Mouse (Mus musculus) midbrain, embryonic 14.5 days (tissue): ENCODE data around the gene Ngfr. TPM values are rescaled to one million over a fixed set of nuclear protein-coding genes. Genes with fewer than 3 reads are reported as not detected.

Experiments used
- ATAC-seq: fragments of 200-750 bp; cut with Nextera tagmentation; 2 replicates; pipeline ENCODE4 v1.8.0; 2017; ENCODE audit warnings: moderate number of reproducible peaks, moderate library complexity; ENCODE audit not compliant: low FRiP score, low TSS enrichment
- DNase-seq: peaks from one replicate; pipeline ENCODE4 v3.0.0-alpha.2; 2015
- H3K27ac ChIP-seq: fragments of 300-500 bp; sonication (generic); replicated peaks from 2 replicates; pipeline ENCODE4 v1.5.1; 2014; ENCODE audit warnings: mild to moderate bottlenecking, low read depth, low read length, moderate library complexity
- H3K27me3 ChIP-seq: fragments of 300-500 bp; sonication (generic); 2 replicates; pipeline ENCODE4 v1.6.1; 2014; ENCODE audit warnings: low read length, control low read depth, mixed read lengths; ENCODE audit not compliant: control insufficient read depth, insufficient read depth
- H3K36me3 ChIP-seq: fragments of 300-500 bp; sonication (generic); 2 replicates; pipeline ENCODE4 v1.6.1; 2014; ENCODE audit warnings: low read length, control low read depth; ENCODE audit not compliant: control insufficient read depth, insufficient read depth
- H3K4me1 ChIP-seq: fragments of 300-500 bp; sonication (generic); 2 replicates; pipeline ENCODE4 v1.6.1; 2014; ENCODE audit warnings: mild to moderate bottlenecking, antibody characterized with exemption, low read length, control low read depth; ENCODE audit not compliant: control insufficient read depth, insufficient read depth
- H3K4me2 ChIP-seq: fragments of 300-500 bp; sonication (generic); 2 replicates; pipeline ENCODE4 v1.6.1; 2014; ENCODE audit warnings: mild to moderate bottlenecking, low read length, moderate library complexity
- H3K4me3 ChIP-seq: fragments of 300-500 bp; sonication (generic); replicated peaks from 2 replicates; pipeline ENCODE4 v1.5.1; 2014; ENCODE audit warnings: low read depth, low read length
- H3K9ac ChIP-seq: fragments of 300-500 bp; sonication (generic); replicated peaks from 2 replicates; pipeline ENCODE4 v1.6.1; 2014; ENCODE audit warnings: mild to moderate bottlenecking, low read length, moderate library complexity
- H3K9me3 ChIP-seq: fragments of 300-500 bp; sonication (generic); 2 replicates; pipeline ENCODE4 v1.6.1; 2016; ENCODE audit warnings: low read length, control low read depth, mixed read lengths; ENCODE audit not compliant: control insufficient read depth
- WGBS: fragments of 180-500 bp; shearing (Covaris S2); extraction: QIAGEN DNeasy Blood & Tissue Kit; methylation state at CpG from one replicate; pipeline ENCODE4 v1.1.7; 2014; 5-methylcytosine and 5-hydroxymethylcytosine counted together
- polyA plus RNA-seq: library from polyadenylated mRNA; unstranded; fragments of >200 nt; fragmentation: Nextera tagmentation; extraction: Ambion mirVana; gene quantifications from 2 replicates; pipeline ENCODE4 v1.2.1, GENCODE M21; 2014

The Ngfr gene
- polyA plus RNA-seq, 1 experiment from 2014 or later: 13.7 TPM

GRCm38 (mm10) chr11:95550301-95551021, 37.1 kb downstream of the Ngfr start:
- WGBS: 85% methylated on average over 12 of the region's 12 CpGs
- Histone ChIP-seq H3K9me3 (0 out of 2 replicates have a peak, but pooled peaks cover 7% of the 10 kb centered on the region), H3K9ac (no peak overlapping the region), H3K4me3 (no peak overlapping the region), H3K27me3 (no peaks in the 10 kb centered on the region), H3K36me3 (no peaks in the 10 kb centered on the region), H3K4me1 (no peaks in the 10 kb centered on the region), H3K4me2 (no peak overlapping the region), H3K27ac (no peak overlapping the region)
- no peak for DNase-seq
- no peak for ATAC-seq

- no peaks in the 10 kb centered on the region for H3K9me3 ChIP-seq
- no peak overlapping the region for H3K4me2 ChIP-seq
- H3K4me3 ChIP-seq: no peak overlapping the region
- WGBS: 66% methylated on average over 10 of the region's 10 CpGs
- H3K27ac ChIP-seq: no peak overlapping the region
- ATAC-seq (no peak), DNase-seq (no peak)
- no peaks in the 10 kb centered on the region for H3K36me3 ChIP-seq
- no peak overlapping the region for H3K9ac ChIP-seq
- H3K4me1 ChIP-seq: no peaks in the 10 kb centered on the region
- no peaks in the 10 kb centered on the region for H3K27me3 ChIP-seq
These were observed 41.3 kb downstream of the Ngfr start for GRCm38 (mm10) chr11:95546021-95546782.

GRCm38 (mm10) chr11:95544546-95545327, 42.8 kb downstream of the Ngfr start:
- Histone ChIP-seq H3K36me3 (no peaks in the 10 kb centered on the region), H3K27ac (no peak overlapping the region), H3K4me3 (no peak overlapping the region), H3K27me3 (no peaks in the 10 kb centered on the region), H3K4me2 (no peak overlapping the region), H3K9ac (no peak overlapping the region), H3K4me1 (no peaks in the 10 kb centered on the region), H3K9me3 (no peaks in the 10 kb centered on the region)
- 92% methylated on average over 8 of the region's 8 CpGs for WGBS
- DNase-seq (no peak), ATAC-seq (no peak)

GRCm38 (mm10) chr11:95540637-95541385, 46.7 kb downstream of the Ngfr start:
- WGBS: 37% methylated on average over 18 of the region's 18 CpGs
- DNase-seq (no peak), ATAC-seq (no peak)
- Histone ChIP-seq H3K36me3 (no peaks in the 10 kb centered on the region), H3K4me1 (no peaks in the 10 kb centered on the region), H3K9ac (no peak overlapping the region), H3K4me3 (no peak overlapping the region), H3K9me3 (no peaks in the 10 kb centered on the region), H3K4me2 (peak overlapping the region; percentile 11; the same call in 1 of the 2 replicates), H3K27me3 (no peaks in the 10 kb centered on the region), H3K27ac (no peak overlapping the region)

- peak overlapping the region; percentile 32; the same call in 1 of the 2 replicates for H3K27ac ChIP-seq
- no peaks in the 10 kb centered on the region for H3K9me3 ChIP-seq
- H3K27me3 ChIP-seq: no peaks in the 10 kb centered on the region
- no peak for DNase-seq
- H3K36me3 ChIP-seq: no peaks in the 10 kb centered on the region
- no peak for ATAC-seq
- no peak overlapping the region for H3K4me2 ChIP-seq
- H3K4me3 ChIP-seq: no peak overlapping the region
- no peak overlapping the region for H3K9ac ChIP-seq
- H3K4me1 ChIP-seq: peaks cover 3% of the 10 kb centered on the region; the same call in 1 of the 2 replicates
- 68% methylated on average over 15 of the region's 15 CpGs for WGBS
These were observed 49.0 kb downstream of the Ngfr start for GRCm38 (mm10) chr11:95538378-95539104.

- H3K4me1 ChIP-seq: peaks cover 3% of the 10 kb centered on the region; the same call in 1 of the 2 replicates
- H3K9me3 ChIP-seq: no peaks in the 10 kb centered on the region
- ATAC-seq (0 out of 2 replicates have a peak, but pooled peaks have one; percentile 64), DNase-seq (peak; percentile 94)
- peak overlapping the region; percentile 48 for H3K4me2 ChIP-seq
- no peaks in the 10 kb centered on the region for H3K36me3 ChIP-seq
- WGBS: 24% methylated on average over 24 of the region's 24 CpGs
- no peak overlapping the region for H3K27ac ChIP-seq
- peak overlapping the region; percentile 15; the same call in 1 of the 2 replicates for H3K4me3 ChIP-seq
- no peaks in the 10 kb centered on the region; the same call in 1 of the 2 replicates for H3K27me3 ChIP-seq
- H3K9ac ChIP-seq: no peak overlapping the region
These were observed 53.9 kb downstream of the Ngfr start for GRCm38 (mm10) chr11:95533484-95534160.

- no peak overlapping the region for H3K4me2 ChIP-seq
- H3K4me3 ChIP-seq: no peak overlapping the region
- 73% methylated on average over 13 of the region's 13 CpGs for WGBS
- no peak overlapping the region for H3K9ac ChIP-seq
- ATAC-seq: no peak
- no peaks in the 10 kb centered on the region for H3K9me3 ChIP-seq
- H3K36me3 ChIP-seq: no peaks in the 10 kb centered on the region
- H3K4me1 ChIP-seq: peaks cover 3% of the 10 kb centered on the region; the same call in 1 of the 2 replicates
- H3K27ac ChIP-seq: no peak overlapping the region
- DNase-seq: no peak
- no peaks in the 10 kb centered on the region; the same call in 1 of the 2 replicates for H3K27me3 ChIP-seq
These were observed 55.0 kb downstream of the Ngfr start for GRCm38 (mm10) chr11:95532353-95533072.
